Mouse (Mus musculus) ovary, postnatal 10 days (tissue): ENCODE data around the gene Cyp2c23.

Source experiments
- DNase-seq: peaks from one replicate; pipeline ENCODE4 v3.0.0; 2022; ENCODE audit warnings: low spot score

Cyp2c23 gene

GRCm38 (mm10) chr19:44028972-44029371 is at the start of gene Cyp2c23:
Cyp2c23 (minus strand) TSS chr19:44029208.
- no peak for DNase-seq

- DNase-seq: no peak
These were observed 48.0 kb upstream of the Cyp2c23 start for GRCm38 (mm10) chr19:44077024-44077423.

GRCm38 (mm10) chr19:44076457-44076856 is 47.4 kb upstream of the Cyp2c23 start:
- DNase-seq: no peak

- DNase-seq: no peak
These were observed 46.0 kb upstream of the Cyp2c23 start for GRCm38 (mm10) chr19:44074986-44075385.

- no peak for DNase-seq
These were observed 42.2 kb upstream of the Cyp2c23 start for GRCm38 (mm10) chr19:44071166-44071565.

GRCm38 (mm10) chr19:44069914-44070232 is 40.9 kb upstream of the Cyp2c23 start:
- no peak for DNase-seq

- DNase-seq: peak; percentile 84
These were observed 40.3 kb upstream of the Cyp2c23 start, which contains the start of gene Erlin1 for GRCm38 (mm10) chr19:44069121-44069913. Erlin1 (minus strand) TSS chr19:44069785.

GRCm38 (mm10) chr19:44068232-44068631 is 39.2 kb upstream of the Cyp2c23 start:
- no peak for DNase-seq

- DNase-seq: no peak
These were observed 38.5 kb upstream of the Cyp2c23 start for GRCm38 (mm10) chr19:44067323-44068049.

GRCm38 (mm10) chr19:44064734-44065133 is 35.7 kb upstream of the Cyp2c23 start:
- no peak for DNase-seq

- no peak for DNase-seq
These were observed 34.8 kb upstream of the Cyp2c23 start for GRCm38 (mm10) chr19:44063773-44064172.

- DNase-seq: no peak
These were observed 31.2 kb upstream of the Cyp2c23 start for GRCm38 (mm10) chr19:44060226-44060625.

- no peak for DNase-seq
These were observed 26.3 kb upstream of the Cyp2c23 start for GRCm38 (mm10) chr19:44055173-44055826.

GRCm38 (mm10) chr19:44050388-44050787 is 21.4 kb upstream of the Cyp2c23 start:
- DNase-seq: no peak

GRCm38 (mm10) chr19:44049282-44049681 is 20.3 kb upstream of the Cyp2c23 start:
- no peak for DNase-seq

GRCm38 (mm10) chr19:44045847-44046246 is 16.8 kb upstream of the Cyp2c23 start:
- DNase-seq: no peak

GRCm38 (mm10) chr19:44042121-44042520 is 13.1 kb upstream of the Cyp2c23 start:
- DNase-seq: no peak

- no peak for DNase-seq
These were observed 4.4 kb upstream of the Cyp2c23 start for GRCm38 (mm10) chr19:44033396-44033795.

- DNase-seq: no peak
These were observed 3.2 kb upstream of the Cyp2c23 start for GRCm38 (mm10) chr19:44032046-44032744.

- no peak for DNase-seq
These were observed 1.0 kb upstream of the Cyp2c23 start for GRCm38 (mm10) chr19:44030024-44030423.

GRCm38 (mm10) chr19:44026956-44027530 is 2.0 kb downstream of the Cyp2c23 start:
- DNase-seq: no peak
